Mouse (Mus musculus) limb, embryonic 13.5 days (tissue): ENCODE data around the gene Cbs. TPM values are rescaled to one million over a fixed set of nuclear protein-coding genes. Genes with fewer than 3 reads are reported as not detected.
A peak's percentile ranks its signal among the peaks of the same experiment; 100 is the strongest.

Experiments used
- ATAC-seq: fragments of 200-750 bp; cut with Nextera tagmentation; 2 replicates; pipeline ENCODE4 v1.8.0; 2017; ENCODE audit warnings: low read depth, moderate number of reproducible peaks, moderate TSS enrichment; ENCODE audit not compliant: low FRiP score
- H3K27ac ChIP-seq: fragments of 300-500 bp; sonication (generic); 2 replicates; pipeline ENCODE4 v1.5.1; 2015; ENCODE audit warnings: inconsistent platforms, mild to moderate bottlenecking, moderate library complexity
- H3K27me3 ChIP-seq: fragments of 300-500 bp; sonication (generic); 2 replicates; pipeline ENCODE4 v1.6.1; 2015; ENCODE audit warnings: mild to moderate bottlenecking, inconsistent platforms
- H3K36me3 ChIP-seq: fragments of 300-500 bp; sonication (generic); 2 replicates; pipeline ENCODE4 v1.6.1; 2015; ENCODE audit warnings: inconsistent platforms, mild to moderate bottlenecking, moderate library complexity
- H3K4me1 ChIP-seq: fragments of 300-500 bp; sonication (generic); 2 replicates; pipeline ENCODE4 v1.6.1; 2015; ENCODE audit warnings: inconsistent platforms
- H3K4me2 ChIP-seq: fragments of 300-500 bp; sonication (generic); replicated peaks from 2 replicates; pipeline ENCODE4 v1.6.1; 2015; ENCODE audit warnings: inconsistent platforms, mild to moderate bottlenecking, moderate library complexity
- H3K4me3 ChIP-seq: fragments of 300-500 bp; sonication (generic); 2 replicates; pipeline ENCODE4 v1.5.1; 2015; ENCODE audit warnings: moderate library complexity, mild to moderate bottlenecking, inconsistent platforms
- H3K9ac ChIP-seq: fragments of 300-500 bp; sonication (generic); 2 replicates; pipeline ENCODE4 v1.6.1; 2015; ENCODE audit warnings: mild to moderate bottlenecking, inconsistent platforms
- H3K9me3 ChIP-seq: fragments of 300-500 bp; sonication (generic); 2 replicates; pipeline ENCODE4 v1.6.1; 2016; ENCODE audit warnings: inconsistent platforms
- WGBS: fragments of 180-500 bp; shearing (Covaris S2); methylation state at CpG from one replicate; pipeline ENCODE4 v1.1.7; 2015; 5-methylcytosine and 5-hydroxymethylcytosine counted together
- polyA plus RNA-seq: library from polyadenylated mRNA; unstranded; fragments of >200 nt; fragmentation: Nextera tagmentation; extraction: Ambion mirVana; gene quantifications from 2 replicates; pipeline ENCODE4 v1.2.1, GENCODE M21; 2015

The Cbs gene
- 3.0 and 3.9 TPM in 2 replicates for polyA plus RNA-seq

GRCm38 (mm10) chr17:31636942-31637811, at the start of gene Cbs:
Gene Cbs (minus strand): TSS chr17:31637238.
- Histone ChIP-seq H3K4me2 (peak within 1 kb of the TSS; percentile 98), H3K36me3 (no peaks in the 10 kb centered on the region), H3K4me3 (peak within 1 kb of the TSS; percentile 58), H3K4me1 (peaks cover 16% of the 10 kb centered on the region), H3K9me3 (no peaks in the 10 kb centered on the region), H3K27ac (no peak within 1 kb of the TSS), H3K27me3 (peaks cover 25% of the 10 kb centered on the region), H3K9ac (peak within 1 kb of the TSS; percentile 65)
- ATAC-seq, result peak; percentile 95
- WGBS, result 2% methylated on average over 60 of the region's 61 CpGs

- no peaks in the 10 kb centered on the region for H3K9me3 ChIP-seq
- peak; percentile 73 for ATAC-seq
- no peaks in the 10 kb centered on the region for H3K36me3 ChIP-seq
- peak overlapping the region; percentile 40 for H3K9ac ChIP-seq
- peak overlapping the region; percentile 35 for H3K4me2 ChIP-seq
- H3K27ac ChIP-seq, result peak overlapping the region; percentile 86
- H3K4me1 ChIP-seq, result peaks cover 11% of the 10 kb centered on the region
- WGBS, result 36% methylated on average over 3 of the region's 3 CpGs
- H3K4me3 ChIP-seq, result no peak overlapping the region
- H3K27me3 ChIP-seq, result peaks cover 6% of the 10 kb centered on the region; the same call in 1 of the 2 replicates
These were observed 49.2 kb upstream of the Cbs start for GRCm38 (mm10) chr17:31686225-31686564.

DNA sequence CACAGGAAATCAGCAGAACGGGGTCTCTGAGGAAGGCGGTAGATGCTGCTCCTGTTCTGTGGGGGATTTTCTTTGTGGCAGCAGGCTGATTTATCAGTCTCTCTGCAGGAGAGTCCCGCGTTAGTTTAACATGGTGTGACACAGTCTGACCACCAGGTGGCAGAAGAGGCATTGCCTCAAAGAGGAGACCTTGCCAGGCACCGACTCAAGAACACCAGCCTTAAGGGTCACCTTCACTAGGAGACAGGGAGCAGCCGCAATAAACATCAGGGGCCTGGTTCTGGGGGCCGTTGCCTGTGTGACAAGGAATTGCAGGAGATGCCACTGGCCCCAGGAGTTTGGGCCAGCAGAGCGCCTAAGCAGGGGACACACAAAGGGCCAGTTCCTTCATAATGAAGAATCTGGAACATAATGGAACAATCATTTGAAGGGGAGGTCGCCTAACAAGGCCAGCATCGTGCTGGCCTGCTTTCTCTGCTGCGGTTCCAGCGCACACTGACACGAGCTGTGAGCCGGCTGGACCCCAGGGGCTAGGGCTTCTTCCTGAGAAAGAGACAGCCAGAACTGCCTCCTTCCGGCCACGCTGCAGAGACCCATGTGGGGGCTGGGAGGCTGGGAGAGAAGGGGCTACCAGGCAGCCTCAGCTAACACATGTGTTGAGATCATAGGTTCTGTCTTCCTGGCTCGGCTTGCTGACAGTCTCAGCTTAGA, 48.6 kb upstream of the Cbs start:
- H3K4me3 ChIP-seq, result no peak overlapping the region
- peak overlapping the region; percentile 35 for H3K4me2 ChIP-seq
- peaks cover 6% of the 10 kb centered on the region; the same call in 1 of the 2 replicates for H3K27me3 ChIP-seq
- H3K27ac ChIP-seq, result peak overlapping the region; percentile 86
- H3K9me3 ChIP-seq, result no peaks in the 10 kb centered on the region
- 9% methylated on average over 17 of the region's 17 CpGs for WGBS
- H3K36me3 ChIP-seq, result no peaks in the 10 kb centered on the region
- ATAC-seq, result peak; percentile 65
- peak overlapping the region; percentile 40 for H3K9ac ChIP-seq
- H3K4me1 ChIP-seq, result peaks cover 11% of the 10 kb centered on the region

GRCm38 (mm10) chr17:31680450-31680849, 43.4 kb upstream of the Cbs start:
- Histone ChIP-seq H3K4me1 (no peaks in the 10 kb centered on the region), H3K27ac (no peak overlapping the region), H3K4me3 (no peak overlapping the region), H3K36me3 (no peaks in the 10 kb centered on the region), H3K9me3 (no peaks in the 10 kb centered on the region), H3K27me3 (peaks cover 14% of the 10 kb centered on the region; the same call in 1 of the 2 replicates), H3K4me2 (no peak overlapping the region), H3K9ac (no peak overlapping the region)
- no peak for ATAC-seq
- WGBS, result 63% methylated on average over 2 of the region's 2 CpGs

- Histone ChIP-seq H3K4me3 (no peak within 1 kb of the TSS), H3K9ac (no peak within 1 kb of the TSS), H3K4me2 (no peak within 1 kb of the TSS), H3K4me1 (no peaks in the 10 kb centered on the region), H3K27ac (no peak within 1 kb of the TSS), H3K9me3 (no peaks in the 10 kb centered on the region), H3K36me3 (no peaks in the 10 kb centered on the region), H3K27me3 (peaks cover 8% of the 10 kb centered on the region; the same call in 1 of the 2 replicates)
- ATAC-seq, result no peak
- WGBS, result 69% methylated on average over 8 of the region's 8 CpGs
These were observed 40.5 kb upstream of the Cbs start, which contains the start of gene Cryaa for GRCm38 (mm10) chr17:31677507-31677906. Gene Cryaa (plus strand): TSS chr17:31677807.

DNA sequence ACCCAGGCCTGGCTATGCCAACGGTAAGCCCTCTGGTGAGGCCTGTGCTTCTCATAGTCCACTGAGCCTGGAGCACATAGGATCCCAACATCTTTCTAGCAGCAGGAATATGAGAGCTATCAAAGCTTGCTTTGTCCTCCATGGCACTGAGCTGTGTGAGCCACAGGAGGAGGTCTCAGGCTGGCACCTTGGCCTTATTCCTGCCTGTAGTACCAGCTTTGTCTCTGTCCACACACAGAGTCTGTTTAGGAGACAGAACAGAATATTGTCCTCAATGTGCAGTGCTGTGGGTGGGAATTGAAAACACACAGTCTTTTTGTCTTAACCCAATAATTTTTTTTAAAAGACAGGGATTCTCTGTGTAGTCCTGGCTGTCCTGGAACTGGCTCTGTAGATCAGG, 37.4 kb upstream of the Cbs start:
- Histone ChIP-seq H3K27me3 (peaks cover 8% of the 10 kb centered on the region; the same call in 1 of the 2 replicates), H3K4me2 (no peak overlapping the region), H3K4me3 (no peak overlapping the region), H3K9ac (no peak overlapping the region), H3K36me3 (no peaks in the 10 kb centered on the region), H3K4me1 (no peaks in the 10 kb centered on the region), H3K27ac (no peak overlapping the region), H3K9me3 (no peaks in the 10 kb centered on the region)
- 95% methylated on average over 1 of the region's 1 CpGs for WGBS
- ATAC-seq, result no peak

DNA sequence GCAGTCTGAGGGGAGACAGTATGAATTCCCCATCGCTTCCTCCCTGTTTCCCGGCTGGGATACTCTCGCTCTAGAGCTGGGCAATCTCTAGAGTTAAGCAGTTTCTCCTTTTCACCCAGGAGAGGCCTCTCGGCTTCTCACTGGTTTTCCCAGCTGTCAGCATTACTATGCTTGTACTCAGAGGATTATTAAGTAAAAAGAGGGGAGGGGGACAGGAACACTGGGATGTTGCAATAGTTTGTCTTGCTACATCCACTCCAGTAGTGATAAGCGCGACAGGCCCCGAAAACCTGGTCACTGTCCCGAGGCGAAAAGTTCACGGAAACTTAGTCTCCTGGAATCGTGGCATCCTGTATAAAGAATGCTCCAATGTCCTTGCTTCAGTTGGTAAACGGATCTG, 35.2 kb upstream of the Cbs start:
- Histone ChIP-seq H3K4me2 (no peak overlapping the region), H3K27me3 (no peaks in the 10 kb centered on the region), H3K36me3 (no peaks in the 10 kb centered on the region), H3K4me3 (no peak overlapping the region), H3K27ac (no peak overlapping the region), H3K4me1 (no peaks in the 10 kb centered on the region), H3K9me3 (no peaks in the 10 kb centered on the region), H3K9ac (no peak overlapping the region)
- ATAC-seq, result no peak
- WGBS, result 86% methylated on average over 12 of the region's 12 CpGs

GRCm38 (mm10) chr17:31671698-31672097, 34.7 kb upstream of the Cbs start:
- WGBS, result 70% methylated on average over 8 of the region's 8 CpGs
- H3K9ac ChIP-seq, result no peak overlapping the region
- H3K36me3 ChIP-seq, result no peaks in the 10 kb centered on the region
- ATAC-seq, result no peak
- no peaks in the 10 kb centered on the region for H3K27me3 ChIP-seq
- H3K4me2 ChIP-seq, result no peak overlapping the region
- H3K27ac ChIP-seq, result no peak overlapping the region
- no peak overlapping the region for H3K4me3 ChIP-seq
- no peaks in the 10 kb centered on the region for H3K4me1 ChIP-seq
- H3K9me3 ChIP-seq, result no peaks in the 10 kb centered on the region

- no peak for ATAC-seq
- H3K36me3 ChIP-seq, result no peaks in the 10 kb centered on the region
- H3K4me2 ChIP-seq, result no peak overlapping the region
- 57% methylated on average over 11 of the region's 11 CpGs for WGBS
- H3K9me3 ChIP-seq, result no peaks in the 10 kb centered on the region
- H3K27me3 ChIP-seq, result no peaks in the 10 kb centered on the region
- no peaks in the 10 kb centered on the region for H3K4me1 ChIP-seq
- no peak overlapping the region for H3K9ac ChIP-seq
- H3K27ac ChIP-seq, result no peak overlapping the region
- H3K4me3 ChIP-seq, result no peak overlapping the region
These were observed 33.1 kb upstream of the Cbs start for GRCm38 (mm10) chr17:31670163-31670562.

DNA sequence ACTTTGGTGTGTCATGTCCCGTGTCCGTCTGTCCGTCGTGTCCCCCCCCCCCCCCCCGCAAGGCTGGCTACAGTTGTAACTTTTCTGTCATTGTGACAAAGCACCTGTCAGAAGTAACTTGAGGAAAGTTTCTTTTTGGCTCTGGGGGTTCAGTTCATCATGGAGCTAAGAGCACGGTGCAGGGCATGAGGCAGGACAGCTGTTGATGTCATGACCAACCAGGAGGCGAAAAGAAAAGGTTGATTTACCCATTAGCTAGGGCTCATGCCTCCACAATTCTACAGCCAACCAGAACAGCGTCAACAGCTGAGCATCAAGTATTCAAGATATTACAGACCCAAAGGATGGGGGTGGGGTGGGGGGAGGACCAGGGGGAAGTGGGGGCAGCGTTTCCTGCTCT, 31.3 kb upstream of the Cbs start:
- no peak overlapping the region for H3K27ac ChIP-seq
- H3K4me3 ChIP-seq, result no peak overlapping the region
- no peaks in the 10 kb centered on the region for H3K36me3 ChIP-seq
- no peak overlapping the region for H3K4me2 ChIP-seq
- no peaks in the 10 kb centered on the region for H3K4me1 ChIP-seq
- H3K9ac ChIP-seq, result no peak overlapping the region
- 63% methylated on average over 9 of the region's 9 CpGs for WGBS
- ATAC-seq, result 0 out of 2 replicates have a peak, but pooled peaks have one; percentile 40
- no peaks in the 10 kb centered on the region for H3K27me3 ChIP-seq
- no peaks in the 10 kb centered on the region for H3K9me3 ChIP-seq

DNA sequence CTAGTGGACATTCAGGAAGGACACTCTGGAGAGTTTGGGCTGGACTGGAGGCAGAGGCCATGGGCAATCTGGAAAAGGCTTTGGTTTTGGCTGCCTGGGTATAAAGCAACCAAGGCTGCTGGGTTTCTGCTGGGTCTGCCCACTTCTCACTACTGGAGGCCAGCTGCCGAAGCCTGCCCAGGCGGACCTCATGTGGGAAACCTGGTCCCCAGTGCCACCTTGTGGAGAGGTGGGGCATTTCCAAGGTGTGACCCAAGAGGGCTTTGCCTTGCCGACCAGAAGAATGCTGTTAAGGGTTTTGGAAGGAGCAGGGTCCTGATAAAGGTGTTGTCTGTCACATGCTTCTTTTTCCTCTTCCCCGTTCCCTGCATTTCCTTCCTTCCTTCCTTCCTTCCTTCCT, 27.7 kb upstream of the Cbs start:
- WGBS, result 13% methylated on average over 4 of the region's 4 CpGs
- peak; percentile 71; the same call in 1 of the 2 replicates for ATAC-seq
- no peak overlapping the region for H3K9ac ChIP-seq

DNA sequence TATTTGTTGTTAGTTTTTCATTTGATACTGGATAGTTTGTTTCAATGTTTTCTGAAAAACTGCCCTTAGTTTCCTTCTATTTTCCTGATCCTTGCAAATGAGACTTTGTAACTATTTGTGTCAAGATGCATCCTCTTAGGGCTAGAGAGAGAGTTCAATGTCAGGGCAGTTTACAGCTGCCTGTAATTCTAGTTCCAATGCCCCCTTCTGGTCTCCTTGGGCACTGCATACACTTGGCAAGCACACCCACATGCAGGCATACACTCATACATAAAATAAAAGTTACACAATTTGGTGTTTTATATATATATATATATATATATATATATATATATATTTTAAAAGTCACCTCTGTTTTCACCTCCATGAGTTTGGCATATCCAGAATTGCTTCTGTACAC, 25.8 kb upstream of the Cbs start:
- H3K9me3 ChIP-seq, result no peaks in the 10 kb centered on the region
- H3K4me2 ChIP-seq, result no peak overlapping the region
- H3K9ac ChIP-seq, result no peak overlapping the region
- H3K36me3 ChIP-seq, result no peaks in the 10 kb centered on the region
- no peaks in the 10 kb centered on the region for H3K27me3 ChIP-seq
- no peak overlapping the region for H3K4me3 ChIP-seq
- H3K27ac ChIP-seq, result no peak overlapping the region
- no peak for ATAC-seq
- peaks cover 4% of the 10 kb centered on the region; the same call in 1 of the 2 replicates for H3K4me1 ChIP-seq

More for the DNA sequence above, 27.7 kb upstream of the Cbs start:
- H3K36me3 ChIP-seq, result no peaks in the 10 kb centered on the region
- no peak overlapping the region for H3K4me3 ChIP-seq
- no peak overlapping the region for H3K4me2 ChIP-seq
- H3K9me3 ChIP-seq, result no peaks in the 10 kb centered on the region
- H3K27ac ChIP-seq, result no peak overlapping the region
- H3K4me1 ChIP-seq, result no peaks in the 10 kb centered on the region
- H3K27me3 ChIP-seq, result no peaks in the 10 kb centered on the region
